Mouse (Mus musculus) lung, postnatal 0 days (tissue): ENCODE measurements at regions not wholly inside any gene's neighbourhood (a gene's known extent, or its start where the extent isn't known, plus 50 kb on each side); places are given as distances from the start of the nearest gene placed in this dataset.

Experiments used
- CTCF ChIP-seq: IDR thresholded peaks from 2 replicates; pipeline ENCODE4 v1.5.1; 2016; ENCODE audit warnings: antibody characterized with exemption, mild to moderate bottlenecking
- EP300 ChIP-seq: IDR thresholded peaks from 2 replicates; pipeline ENCODE4 v1.6.1; 2016; ENCODE audit warnings: antibody characterized with exemption, mild to moderate bottlenecking, control low read depth

- TF ChIP-seq CTCF = no peak
- TF ChIP-seq EP300 = no peak
Observed at GRCm38 (mm10) chr12:39761326-39761725, 276.5 kb downstream of the Arl4a start.
